Mouse (Mus musculus) frontal cortex, adult 2 months (tissue): ENCODE measurements around the gene Tmem44. TPM values are rescaled to one million over a fixed set of nuclear protein-coding genes. Genes with fewer than 3 reads are reported as not detected.
"Not testable (repeated sequence)": the region's sequence is repeated elsewhere in the genome, so short reads cannot be mapped to it uniquely, and the experiment has no call there.

Experiments used
- DNase-seq, 2 experiments: peaks; one replicate each; pipeline ENCODE4 v3.0.0; 2022; ENCODE audit warnings: low spot score in 1 of 2; ENCODE audit errors: extremely low spot score in 1 of 2
- polyA plus RNA-seq: library from polyadenylated mRNA; depleted of rRNA; stranded (reverse); fragments of >200 nt; gene quantifications from 2 replicates; pipeline ENCODE4 v1.2.3, GENCODE M21; 2012

Tmem44 gene
- polyA plus RNA-seq, 1 experiment = 67.7 TPM

- no peak for DNase-seq
Observed at GRCm38 (mm10) chr16:30501621-30502020, 49.0 kb downstream of the Tmem44 start.

- DNase-seq = no peak
Observed at GRCm38 (mm10) chr16:30500223-30500622, 50.4 kb downstream of the Tmem44 start.

- no peak for DNase-seq
Observed at GRCm38 (mm10) chr16:30499126-30499857, 51.4 kb downstream of the Tmem44 start.

GRCm38 (mm10) chr16:30497307-30497706 lies 53.3 kb downstream of the Tmem44 start:
- no peak for DNase-seq

GRCm38 (mm10) chr16:30494883-30495282 lies 55.8 kb downstream of the Tmem44 start:
- no peak for DNase-seq

- DNase-seq = no peak
Observed at GRCm38 (mm10) chr16:30491742-30492141, 58.9 kb downstream of the Tmem44 start.

- no peak for DNase-seq
Observed at GRCm38 (mm10) chr16:30490791-30491190, 59.9 kb downstream of the Tmem44 start.

GRCm38 (mm10) chr16:30490316-30490715 lies 60.3 kb downstream of the Tmem44 start:
- DNase-seq = no peak

GRCm38 (mm10) chr16:30489662-30490061 lies 61.0 kb downstream of the Tmem44 start:
- no peak for DNase-seq

GRCm38 (mm10) chr16:30486498-30486897 lies 64.1 kb downstream of the Tmem44 start:
- DNase-seq = no peak

GRCm38 (mm10) chr16:30477791-30478190 lies 72.9 kb downstream of the Tmem44 start:
- no peak for DNase-seq

- no peak for DNase-seq
Observed at GRCm38 (mm10) chr16:30477006-30477405, 73.6 kb downstream of the Tmem44 start.

GRCm38 (mm10) chr16:30475633-30476461 lies 74.8 kb downstream of the Tmem44 start:
- peak; percentile 4 to 27 for DNase-seq

GRCm38 (mm10) chr16:30472447-30472846 lies 78.2 kb downstream of the Tmem44 start:
- DNase-seq = no peak

- no peak for DNase-seq
Observed at GRCm38 (mm10) chr16:30471912-30472311, 78.7 kb downstream of the Tmem44 start.

GRCm38 (mm10) chr16:30468944-30469343 lies 81.7 kb downstream of the Tmem44 start:
- DNase-seq = no peak

GRCm38 (mm10) chr16:30465680-30466298 lies 84.9 kb downstream of the Tmem44 start:
- no peak for DNase-seq

GRCm38 (mm10) chr16:30464742-30465141 lies 85.9 kb downstream of the Tmem44 start:
- DNase-seq = not testable (repeated sequence)
